In the genomic region with DNA sequence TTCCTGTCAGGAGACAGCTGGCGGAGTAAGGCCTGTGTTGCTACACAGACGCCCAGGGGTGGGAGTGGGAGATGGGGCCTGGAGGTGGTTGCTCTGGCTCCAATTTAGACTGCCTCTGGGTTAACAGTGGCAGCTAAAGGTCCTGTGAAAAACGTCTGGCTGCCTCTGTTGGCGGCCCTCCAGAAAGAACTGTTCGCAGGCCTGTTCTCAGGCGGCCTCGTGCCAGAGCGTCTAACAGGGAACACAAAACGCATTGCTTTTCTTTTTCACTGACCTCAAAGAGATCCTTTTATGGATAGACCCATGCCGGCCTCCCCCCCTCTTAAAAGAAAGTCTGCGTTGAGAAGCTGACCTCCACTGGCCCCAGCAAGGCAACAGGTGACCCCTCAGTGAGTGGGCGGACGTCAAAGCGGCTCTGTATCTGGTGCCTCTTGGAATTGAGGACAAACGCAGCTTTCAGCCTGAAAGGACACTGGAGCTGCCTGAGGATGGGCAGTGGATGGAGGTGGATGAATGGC, we compare ENCODE assay signal across 8 mouse cellular contexts.
DNase-seq lines count a peak whose midpoint lies in the region; ATAC-seq lines count a peak whose summit lies in the region.

No protein-coding gene starts in this region.

- H3K4me1 ChIP-seq in forebrain, embryonic 11.5 days (replicated peaks; ENCODE audit: control insufficient read depth, insufficient read depth, low read length): peaks cover 2% of the 10 kb centered on the region; the same call in 1 of the 2 replicates
- peaks cover 13% of the 10 kb centered on the region for H3K4me1 ChIP-seq in heart, embryonic 10.5 days
- 0 out of 2 replicates have a peak, but pooled peaks cover 2% of the 10 kb centered on the region for H3K4me1 ChIP-seq in neural tube, embryonic 14.5 days (ENCODE audit: control insufficient read depth, insufficient read depth, low read length)

- no peak overlapping the region for H3K9ac ChIP-seq in forebrain, embryonic 11.5 days (ENCODE audit: low read length)
- no peak overlapping the region for H3K9ac ChIP-seq in neural tube, embryonic 14.5 days (replicated peaks; ENCODE audit: low read depth, low read length)

- H3K4me3 ChIP-seq in forebrain, embryonic 11.5 days (ENCODE audit: low read depth, low read length): no peak overlapping the region
- H3K4me3 ChIP-seq in heart, embryonic 10.5 days: no peak overlapping the region
- H3K4me3 ChIP-seq in neural tube, embryonic 14.5 days (ENCODE audit: low read depth, low read length): no peak overlapping the region

- DNase-seq in cerebellum, adult 11-12 months: peak; percentile 11
- DNase-seq in cerebellum, adult 9-10 months: no peak
- no peak for DNase-seq in forebrain, embryonic 11.5 days (ENCODE audit: low spot score)
- DNase-seq in heart, embryonic 10.5 days (ENCODE audit: low spot score): no peak
- DNase-seq in kidney, adult 8-10 months: peak; percentile 10 to 19
- peak; percentile 10 to 23 for DNase-seq in left cerebral cortex, postnatal 36 days (ENCODE audit: low spot score in 2 of 2)

- H3K36me3 ChIP-seq in forebrain, embryonic 11.5 days (ENCODE audit: control insufficient read depth, insufficient read depth, low read length): no peaks in the 10 kb centered on the region
- H3K36me3 ChIP-seq in heart, embryonic 10.5 days: no peaks in the 10 kb centered on the region
- H3K36me3 ChIP-seq in neural tube, embryonic 14.5 days (ENCODE audit: control insufficient read depth, insufficient read depth, low read length): no peaks in the 10 kb centered on the region

- no peaks in the 10 kb centered on the region for H3K9me3 ChIP-seq in forebrain, embryonic 11.5 days (ENCODE audit: control insufficient read depth, low read length)
- no peaks in the 10 kb centered on the region for H3K9me3 ChIP-seq in heart, embryonic 10.5 days
- no peaks in the 10 kb centered on the region for H3K9me3 ChIP-seq in neural tube, embryonic 14.5 days (ENCODE audit: control insufficient read depth, low read length)

- intact Hi-C loops in left cerebral cortex, postnatal 36 days (cut with DNase I): no loop called here

- H3K27ac ChIP-seq in forebrain, embryonic 11.5 days (ENCODE audit: low read depth, low read length): no peak overlapping the region
- peak overlapping the region; percentile 72; the same call in 1 of the 2 replicates for H3K27ac ChIP-seq in heart, embryonic 10.5 days
- H3K27ac ChIP-seq in neural tube, embryonic 14.5 days (ENCODE audit: low read depth, low read length): no peak overlapping the region

- H3K4me2 ChIP-seq in forebrain, embryonic 11.5 days (ENCODE audit: low read depth, low read length, severe bottlenecking): no peak overlapping the region
- H3K4me2 ChIP-seq in neural tube, embryonic 14.5 days (ENCODE audit: low read depth, low read length): no peak overlapping the region

- no peaks in the 10 kb centered on the region for H3K27me3 ChIP-seq in forebrain, embryonic 11.5 days (ENCODE audit: control insufficient read depth, insufficient read depth, low read length)
- no peaks in the 10 kb centered on the region for H3K27me3 ChIP-seq in heart, embryonic 10.5 days (ENCODE audit: insufficient read depth, poor library complexity, severe bottlenecking)
- H3K27me3 ChIP-seq in neural tube, embryonic 14.5 days (ENCODE audit: control insufficient read depth, insufficient read depth, low read length): no peaks in the 10 kb centered on the region

- peak; percentile 72 for ATAC-seq in forebrain, embryonic 11.5 days (replicated peaks; ENCODE audit: low FRiP score)
- ATAC-seq in neural tube, embryonic 14.5 days (ENCODE audit: low read depth): peak; percentile 92
- no peak for ATAC-seq in activated CD4-positive, CD25-positive, alpha-beta regulatory T cell, adult 4 months

- WGBS in forebrain, embryonic 11.5 days: 61% methylated on average over 15 of the region's 15 CpGs
- WGBS in heart, embryonic 10.5 days: 56% methylated on average over 15 of the region's 15 CpGs
- WGBS in neural tube, embryonic 14.5 days: 44% methylated on average over 15 of the region's 15 CpGs

Comparison
In these comparisons a context has a peak if more than half of its experiments do, and no peak if none do; other contexts are left out.
1. DNase-seq: peak in cerebellum, adult 11-12 months (single experiment), kidney, adult 8-10 months (2 of 2) and left cerebral cortex, postnatal 36 days (2 of 2); none in cerebellum, adult 9-10 months (single experiment), forebrain, embryonic 11.5 days (single experiment) and heart, embryonic 10.5 days (single experiment).